Mouse (Mus musculus) MN1 (cell line): ENCODE data around the gene Mrps18b.

Source experiments
- DNase-seq: peaks from one replicate; pipeline ENCODE4 v3.0.0-alpha.2; 2016; ENCODE audit warnings: low spot score

Mrps18b gene

GRCm38 (mm10) chr17:35874721-35875120 lies 41.5 kb downstream of the Mrps18b start:
- peak; percentile 45 for DNase-seq

GRCm38 (mm10) chr17:35873774-35874519 lies 42.2 kb downstream of the Mrps18b start:
- peak; percentile 93 for DNase-seq

- DNase-seq: no peak
These were observed 45.1 kb downstream of the Mrps18b start for GRCm38 (mm10) chr17:35870884-35871696.

GRCm38 (mm10) chr17:35870151-35870883 lies 45.9 kb downstream of the Mrps18b start:
- peak; percentile 68 for DNase-seq

DNA sequence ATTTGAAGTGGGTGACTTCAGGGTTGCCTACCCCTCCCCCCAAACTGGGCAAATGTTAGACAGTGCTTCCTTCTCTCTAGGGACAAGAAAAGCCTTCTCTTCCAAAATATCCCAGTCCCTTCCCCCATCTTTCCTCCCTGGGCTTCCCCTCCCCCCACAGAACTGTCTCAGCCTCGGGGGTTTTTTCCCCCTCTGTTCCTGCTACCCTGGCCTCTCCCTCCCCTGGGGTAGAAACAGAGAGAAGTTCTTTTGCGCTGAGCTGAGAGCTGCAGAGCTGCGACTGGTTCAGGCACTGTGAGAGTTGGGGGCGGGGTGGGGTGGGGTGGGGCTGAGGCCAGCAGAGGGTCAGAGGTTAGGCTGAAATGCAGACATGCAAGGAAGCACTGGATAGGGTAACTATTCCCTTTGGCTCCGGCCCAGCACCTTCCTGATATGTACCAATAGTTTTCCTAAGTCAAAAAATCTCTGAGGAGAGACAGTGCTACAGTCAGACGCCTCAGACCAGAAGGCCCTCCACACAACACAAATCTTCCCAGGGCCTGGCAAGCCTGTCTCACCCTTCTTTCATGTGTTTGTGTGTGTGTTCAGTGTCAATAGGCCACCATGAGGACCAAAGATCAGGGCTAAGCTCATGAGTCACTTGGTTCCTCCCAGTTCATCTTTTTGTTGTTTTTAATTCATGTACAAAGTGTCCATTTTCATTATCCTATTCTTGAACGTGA lies 46.7 kb downstream of the Mrps18b start:
- peak; percentile 36 for DNase-seq

DNA sequence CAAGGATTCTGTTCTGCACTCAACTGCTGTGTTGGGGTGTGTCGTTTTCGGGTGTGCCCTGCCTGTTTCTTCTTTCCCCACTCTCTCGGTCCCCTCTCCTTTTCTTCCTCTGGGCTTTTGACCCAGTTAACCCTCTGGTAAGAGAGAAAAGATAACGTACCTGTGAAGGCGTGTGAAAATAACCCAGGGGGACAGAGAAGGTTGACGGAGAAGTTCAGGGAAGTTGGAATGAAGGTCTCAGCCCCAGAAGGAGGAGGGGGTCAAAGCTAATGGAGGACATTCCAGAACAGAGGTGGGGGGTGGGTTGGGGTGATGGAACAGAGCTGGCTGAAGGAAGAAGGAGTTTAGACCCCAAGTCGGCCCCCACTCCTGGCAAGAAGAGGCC lies 47.2 kb downstream of the Mrps18b start:
- DNase-seq: no peak

GRCm38 (mm10) chr17:35868165-35868820 lies 47.9 kb downstream of the Mrps18b start:
- DNase-seq: no peak

DNA sequence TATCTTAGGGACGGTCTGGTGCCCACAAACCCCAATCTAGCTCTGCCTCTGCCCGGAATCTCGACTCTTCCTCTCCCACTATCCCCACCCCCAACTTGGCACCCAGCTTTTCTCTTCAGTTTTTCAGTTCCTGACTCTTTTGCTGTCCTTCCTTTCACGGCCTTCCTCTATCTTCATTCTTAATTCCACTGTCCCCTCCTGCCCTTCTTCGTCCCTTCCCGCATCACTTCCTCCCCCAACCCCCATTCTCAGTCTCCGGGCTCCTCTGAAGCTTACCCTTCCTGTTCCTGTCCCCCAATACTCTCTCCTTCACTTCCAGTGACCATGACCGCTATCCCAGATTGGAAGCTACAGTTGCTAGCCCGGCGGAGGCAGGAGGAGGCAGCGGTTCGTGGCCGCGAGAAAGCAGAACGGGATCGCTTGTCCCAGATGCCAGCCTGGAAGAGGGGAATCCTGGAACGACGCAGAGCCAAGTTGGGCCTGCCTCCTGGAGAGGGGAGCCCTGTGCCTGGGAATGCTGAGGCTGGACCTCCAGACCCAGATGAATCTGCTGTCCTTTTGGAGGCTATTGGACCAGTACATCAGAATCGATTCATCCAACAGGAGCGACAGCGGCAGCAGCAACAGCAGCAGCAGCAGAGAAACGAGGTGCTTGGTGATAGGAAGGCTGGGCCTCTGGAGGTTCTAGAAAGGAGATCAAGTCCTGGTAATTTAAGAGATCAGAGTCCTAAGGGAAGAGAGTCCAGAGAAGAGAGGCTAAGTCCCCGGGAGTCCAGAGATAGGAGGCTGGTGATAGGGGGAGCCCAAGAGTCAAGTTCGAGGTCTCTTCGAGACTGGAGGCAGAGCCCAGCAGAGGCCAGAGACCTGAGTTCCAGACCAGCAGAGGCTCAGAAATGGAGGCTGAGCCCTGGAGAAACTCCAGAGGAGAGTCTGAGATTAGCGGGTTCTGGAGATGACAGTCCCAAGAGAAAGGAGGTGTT lies 49.0 kb downstream of the Mrps18b start:
- DNase-seq: peak; percentile 66

GRCm38 (mm10) chr17:35866281-35866831 lies 49.8 kb downstream of the Mrps18b start:
- DNase-seq: peak; percentile 77

DNA sequence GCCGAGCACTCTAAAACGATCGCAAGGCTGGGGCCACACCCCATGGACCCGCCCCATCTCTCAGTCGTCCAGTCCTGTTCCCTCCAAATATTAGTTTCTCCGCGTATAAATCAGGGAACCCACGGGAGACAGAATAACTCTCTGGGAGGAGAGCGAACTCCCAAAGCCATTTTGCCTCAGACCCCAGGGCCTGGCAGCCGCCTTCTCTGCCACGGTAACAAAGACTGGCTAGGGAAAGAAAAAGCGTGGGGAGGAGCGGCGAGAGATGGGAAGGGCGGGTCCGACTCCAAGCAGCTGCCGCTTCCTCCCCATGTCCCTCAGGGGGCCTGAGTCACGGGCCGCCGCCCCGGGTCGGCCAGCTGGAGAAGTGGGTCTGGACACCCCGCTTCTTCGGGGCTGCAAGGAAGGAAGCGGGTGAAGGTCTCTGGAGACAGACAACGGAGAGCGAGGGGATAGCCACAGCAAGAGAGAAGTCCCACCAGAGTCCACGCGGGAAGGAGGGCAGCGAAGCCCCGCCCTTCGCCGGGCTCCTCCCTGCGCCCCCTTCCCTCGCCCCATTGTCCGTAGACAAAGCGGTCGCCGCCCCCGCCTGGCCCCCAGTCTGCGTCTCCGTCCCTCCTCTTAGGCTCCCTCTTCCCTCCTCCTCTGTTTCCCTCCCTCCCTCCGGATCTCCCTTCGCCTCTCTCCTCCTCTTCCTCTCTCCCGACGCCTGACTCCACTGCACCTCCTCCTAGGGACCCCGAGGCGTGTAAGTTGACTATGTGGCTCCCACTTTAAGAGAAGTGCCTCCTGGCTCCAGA lies 50.5 kb downstream of the Mrps18b start, which contains the start of gene Ppp1r18:
Gene Ppp1r18, plus strand, starts transcription at position 113 of the 800 bp plus-strand sequence.
- DNase-seq: peak; percentile 76

- no peak for DNase-seq
These were observed 51.3 kb downstream of the Mrps18b start for GRCm38 (mm10) chr17:35864832-35865353.

DNA sequence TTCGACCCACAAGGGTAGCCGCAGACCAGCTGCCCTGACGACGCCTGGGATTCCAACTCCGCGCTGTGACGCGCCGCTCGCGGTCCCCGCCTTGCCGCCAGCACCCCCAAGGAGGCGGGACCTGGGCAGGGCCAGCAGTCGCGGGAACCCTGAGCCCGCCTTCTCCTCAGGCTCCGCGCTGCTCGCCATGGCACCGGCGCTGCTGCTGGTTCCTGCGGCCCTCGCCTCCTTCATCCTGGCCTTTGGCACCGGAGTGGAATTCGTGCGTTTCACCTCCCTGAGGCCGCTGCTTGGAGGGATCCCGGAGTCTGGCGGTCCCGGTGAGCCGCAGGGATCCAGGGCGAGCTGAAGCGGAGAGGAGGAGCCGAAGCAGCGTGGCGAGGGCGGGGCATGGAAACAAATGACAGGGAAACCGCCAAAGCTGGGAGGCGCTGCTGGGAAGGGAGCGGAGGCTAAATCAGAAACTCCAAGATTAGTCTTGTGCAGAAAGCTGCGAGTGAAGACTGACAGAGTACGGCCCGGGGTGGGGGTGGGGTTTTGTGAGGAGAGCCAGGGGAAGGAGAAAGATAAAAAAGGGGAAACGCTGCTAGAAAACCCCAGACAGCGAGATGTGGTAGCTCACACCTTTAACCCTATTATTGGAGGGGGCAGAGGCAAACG lies 54.9 kb downstream of the Mrps18b start, which contains the start of gene Nrm:
Gene Nrm, plus strand, starts transcription at position 121 of the 660 bp plus-strand sequence.
- DNase-seq: peak; percentile 92

DNA sequence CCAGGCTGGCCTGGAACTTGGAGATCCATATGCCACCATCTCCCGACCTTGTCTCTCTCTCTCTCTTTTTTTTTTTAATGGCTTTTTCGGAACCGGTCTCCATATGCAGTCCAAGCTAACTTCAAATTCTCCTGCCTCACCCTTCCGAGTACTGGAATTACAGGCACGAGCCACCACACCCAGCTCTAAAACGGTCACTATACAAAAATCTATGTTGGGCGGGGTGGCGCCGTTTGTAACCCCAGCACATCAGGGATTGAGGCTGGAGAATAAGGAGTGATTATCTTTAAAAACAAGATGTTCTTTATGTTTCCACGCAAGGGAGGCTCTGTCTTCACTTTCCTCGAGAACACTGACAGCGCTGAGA lies 55.4 kb downstream of the Mrps18b start:
- no peak for DNase-seq
